Mouse (Mus musculus): Measurements from ENCODE around the gene AC161166.1.

The AC161166.1 gene

GRCm38 (mm10) chr7:24512355-24512754 is at the start of gene AC161166.1:
Gene AC161166.1, minus strand, starts transcription at chr7:24512455.
- DNase-seq (ENCODE audit: low read depth) = no peak

DNA sequence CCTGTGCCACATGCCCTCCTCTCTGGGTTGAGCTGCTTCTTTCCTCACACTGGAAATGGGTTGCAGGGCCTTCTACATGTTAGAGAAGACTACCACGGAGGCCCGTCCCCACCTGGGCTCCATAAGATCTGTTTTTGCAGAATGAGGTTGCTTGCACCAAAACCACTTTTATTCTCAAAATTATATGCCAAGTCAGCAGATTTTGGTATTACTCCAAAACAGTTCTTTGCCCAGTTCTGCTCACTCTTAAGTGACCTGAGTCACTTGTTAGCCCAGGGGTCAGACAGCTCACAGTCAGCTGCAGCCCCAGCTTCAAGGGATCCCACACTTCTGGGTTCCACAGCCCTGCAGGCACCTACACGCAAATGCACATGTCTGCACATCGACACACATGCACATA is 49.2 kb upstream of the AC161166.1 start:
- DNase-seq (ENCODE audit: low read depth) = no peak

DNA sequence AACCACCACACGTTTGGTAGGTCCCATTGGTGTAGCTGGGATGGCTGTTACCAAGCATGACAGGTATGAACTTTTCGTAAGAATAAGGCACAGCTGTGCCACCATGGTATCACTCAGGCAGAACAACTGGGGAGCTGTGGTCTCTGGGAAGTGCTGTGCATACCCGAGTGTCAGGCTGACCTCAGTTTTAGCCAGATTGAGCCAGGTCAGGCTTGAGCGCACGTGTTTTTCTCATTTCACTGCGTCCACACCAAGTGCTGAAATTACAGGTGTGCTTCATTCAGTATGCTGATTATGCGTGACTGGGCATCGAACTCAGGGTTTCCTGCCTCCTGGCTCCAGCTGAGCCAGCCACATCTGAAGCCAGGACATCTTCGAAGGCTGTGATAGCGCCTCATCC is 43.5 kb upstream of the AC161166.1 start:
- no peak for DNase-seq (ENCODE audit: low read depth)

GRCm38 (mm10) chr7:24551985-24552759 is 39.9 kb upstream of the AC161166.1 start:
- no peak for DNase-seq (ENCODE audit: low read depth)

GRCm38 (mm10) chr7:24547534-24548036 is 35.3 kb upstream of the AC161166.1 start:
- DNase-seq (ENCODE audit: low read depth) = no peak

GRCm38 (mm10) chr7:24546634-24547389 is 34.6 kb upstream of the AC161166.1 start:
- peak; percentile 99 for DNase-seq (ENCODE audit: low read depth)

- no peak for DNase-seq (ENCODE audit: low read depth)
These were observed 33.9 kb upstream of the AC161166.1 start, which contains the start of the genes Pinlyp and Xrcc1 for GRCm38 (mm10) chr7:24546068-24546614. Gene Pinlyp, minus strand, starts transcription at chr7:24546118. Gene Xrcc1, plus strand, starts transcription at chr7:24546289.

DNA sequence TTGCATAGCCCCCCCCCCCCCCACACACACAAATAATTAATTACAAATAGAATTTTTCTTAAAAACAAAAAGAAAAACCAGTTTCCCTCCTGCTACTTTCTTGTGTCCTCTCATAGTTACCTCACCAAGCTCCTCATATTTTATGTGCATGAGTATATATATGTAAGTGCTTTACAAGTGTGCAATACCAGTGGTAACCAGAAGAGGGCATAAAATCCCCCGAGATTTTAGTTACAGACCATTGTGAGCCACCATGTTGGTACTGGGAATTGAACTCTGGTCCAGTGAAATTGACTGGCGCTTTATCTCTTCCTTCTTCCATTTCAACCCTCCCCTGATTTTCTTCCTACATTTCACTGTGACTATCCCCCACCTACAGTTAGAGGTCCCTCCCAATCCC is 32.3 kb upstream of the AC161166.1 start:
- no peak for DNase-seq (ENCODE audit: low read depth)

GRCm38 (mm10) chr7:24539686-24540085 is 27.4 kb upstream of the AC161166.1 start:
- DNase-seq (ENCODE audit: low read depth) = no peak

DNA sequence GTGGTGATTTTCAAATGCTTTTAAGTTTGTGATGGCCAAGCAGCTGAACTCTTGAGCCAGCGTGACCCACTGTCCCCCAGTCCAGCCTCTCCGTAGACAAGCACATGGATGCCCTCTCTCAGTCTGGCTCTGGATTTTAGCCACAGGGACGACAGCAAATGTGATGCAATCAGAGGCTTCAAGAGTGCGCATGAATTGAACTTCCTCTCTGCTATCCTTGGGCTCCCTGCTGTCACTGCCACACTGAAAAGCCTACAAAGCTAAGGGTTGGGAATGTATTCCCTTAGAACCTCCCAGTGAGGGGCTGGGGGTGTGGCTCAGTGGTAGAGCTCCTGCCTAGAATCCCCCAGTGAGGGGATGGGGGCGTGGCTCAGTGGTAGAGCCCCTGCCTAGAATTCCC is 26.4 kb upstream of the AC161166.1 start:
- no peak for DNase-seq (ENCODE audit: low read depth)

- no peak for DNase-seq (ENCODE audit: low read depth)
These were observed 25.9 kb upstream of the AC161166.1 start for GRCm38 (mm10) chr7:24538154-24538553.

GRCm38 (mm10) chr7:24537591-24537990 is 25.3 kb upstream of the AC161166.1 start:
- no peak for DNase-seq (ENCODE audit: low read depth)

DNA sequence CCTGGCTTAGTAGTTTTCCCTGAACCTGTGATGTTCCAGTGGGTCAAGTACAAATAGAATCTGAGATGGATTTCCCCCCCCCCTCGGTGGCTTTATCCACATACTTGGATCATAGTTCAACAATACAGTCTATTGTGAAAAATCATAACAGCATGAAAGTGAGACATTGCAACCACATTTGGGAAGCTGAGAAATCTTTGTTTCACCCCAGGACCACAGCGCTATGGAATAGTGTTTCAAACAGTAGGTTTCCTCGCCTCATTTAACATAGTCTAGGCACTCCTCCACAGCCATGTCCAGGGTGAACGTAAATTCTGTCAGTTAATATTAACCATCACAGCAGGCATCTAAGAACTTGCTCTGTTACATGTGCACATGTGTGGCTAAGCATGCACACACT is 24.8 kb upstream of the AC161166.1 start:
- DNase-seq (ENCODE audit: low read depth) = no peak

DNA sequence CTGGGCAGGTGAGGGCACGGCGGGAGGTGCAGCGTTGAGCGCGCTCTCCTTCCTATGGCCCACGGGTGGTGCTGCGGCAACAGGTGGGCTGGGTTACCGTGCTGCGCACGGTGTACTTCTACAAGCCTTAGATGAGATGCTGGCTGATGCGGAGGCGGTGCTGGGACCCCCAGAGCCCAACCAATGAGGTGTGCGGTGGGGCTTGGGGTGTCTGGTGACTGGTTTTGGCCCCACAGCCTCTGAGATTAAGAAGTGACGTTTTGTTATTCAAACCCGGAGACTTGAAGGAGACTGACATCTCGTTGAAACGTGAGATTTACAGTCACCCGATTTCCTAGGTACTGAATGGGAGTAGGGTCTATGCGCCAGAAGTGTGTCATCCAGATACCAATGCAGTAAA is 22.0 kb upstream of the AC161166.1 start:
- no peak for DNase-seq (ENCODE audit: low read depth)

- DNase-seq (ENCODE audit: low read depth) = no peak
These were observed 21.6 kb upstream of the AC161166.1 start for GRCm38 (mm10) chr7:24533806-24534205.

- DNase-seq (ENCODE audit: low read depth) = no peak
These were observed 20.8 kb upstream of the AC161166.1 start for GRCm38 (mm10) chr7:24533031-24533571.

DNA sequence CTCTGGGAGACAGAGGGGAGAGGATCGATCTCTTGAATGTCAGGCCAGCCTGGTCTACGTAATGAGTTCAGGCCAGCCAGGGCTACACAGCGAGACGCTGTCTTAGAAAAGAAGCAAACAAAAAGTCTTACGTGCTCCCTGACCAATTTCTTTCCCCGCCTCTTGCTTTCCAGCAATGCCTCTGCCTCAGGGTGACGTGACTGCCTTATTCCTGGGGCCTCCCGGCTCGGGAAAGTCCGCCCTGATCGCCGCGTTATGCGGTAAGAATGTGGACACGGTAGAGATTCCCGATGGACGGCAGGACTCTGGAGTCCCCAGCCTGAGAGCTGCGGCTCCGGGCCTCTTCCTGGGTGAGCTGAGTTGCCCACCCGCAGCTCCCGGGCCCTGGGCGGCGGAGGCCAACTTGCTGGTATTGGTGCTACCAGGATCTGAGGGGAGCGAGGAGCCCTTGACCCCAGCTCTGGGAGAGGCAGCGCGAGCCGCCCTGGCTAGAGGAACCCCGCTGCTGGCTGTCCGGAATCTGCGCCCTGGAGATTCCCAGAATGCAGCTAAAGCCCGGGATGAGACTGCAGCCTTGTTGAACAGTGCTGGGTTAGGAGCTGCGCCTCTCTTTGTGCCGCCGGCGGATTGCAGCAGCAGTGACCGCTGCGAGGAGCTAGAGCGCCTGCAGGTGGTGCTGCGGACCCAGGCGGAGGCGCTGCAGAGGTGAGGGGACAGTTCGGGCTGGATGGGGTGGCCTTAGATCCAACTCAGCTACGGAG is 19.1 kb upstream of the AC161166.1 start:
- DNase-seq (ENCODE audit: low read depth) = peak; percentile 33

DNA sequence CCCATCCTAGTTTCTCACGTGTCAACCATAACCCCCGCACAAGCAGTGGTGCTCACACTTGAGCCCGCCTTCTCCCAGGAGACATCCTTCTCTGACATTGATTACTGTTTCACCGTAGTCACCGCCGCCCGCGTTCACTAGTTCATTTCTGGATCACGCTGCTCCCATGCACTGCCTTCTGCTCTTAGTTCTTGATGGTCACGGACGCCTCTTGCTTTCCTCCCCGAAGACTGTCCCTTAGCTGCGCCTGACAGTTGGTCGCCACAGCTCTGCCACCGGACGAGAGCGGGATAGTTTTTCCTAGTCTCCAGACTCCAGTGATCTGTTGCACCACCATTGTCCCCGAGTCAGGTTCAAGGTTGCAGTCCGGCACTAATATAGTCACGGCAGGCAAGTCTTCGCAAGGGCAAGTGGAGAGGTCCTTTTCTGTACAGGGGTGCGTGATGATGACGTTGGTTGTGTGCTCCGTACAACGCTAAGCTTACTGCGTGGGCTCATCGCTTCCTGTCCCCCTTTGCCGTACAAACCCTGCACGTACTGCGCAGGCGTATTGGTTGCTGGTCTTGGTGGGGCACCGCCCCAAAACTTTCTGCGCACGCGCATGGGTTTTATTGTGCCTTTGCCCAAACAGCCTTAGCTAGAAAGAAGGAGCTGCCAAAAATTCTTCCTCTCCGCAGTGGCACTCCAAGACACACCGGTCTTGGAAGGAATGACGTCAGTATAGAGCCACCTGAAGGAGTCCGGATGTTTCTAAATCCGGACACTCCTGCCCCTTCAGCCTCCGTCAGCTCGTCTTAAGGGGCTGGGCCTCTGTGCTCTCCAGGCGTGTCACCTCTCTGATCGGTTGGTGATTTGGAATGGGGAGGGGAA is 18.0 kb upstream of the AC161166.1 start, which contains the start of gene Irgq:
TSS of gene Irgq (plus strand) at position 628 of the 870 bp plus-strand sequence.
- peak; percentile 99 for DNase-seq (ENCODE audit: low read depth)

- no peak for DNase-seq (ENCODE audit: low read depth)
These were observed 17.3 kb upstream of the AC161166.1 start for GRCm38 (mm10) chr7:24529580-24529979.

GRCm38 (mm10) chr7:24528861-24529260 is 16.6 kb upstream of the AC161166.1 start:
- no peak for DNase-seq (ENCODE audit: low read depth)
